Mouse (Mus musculus) lung, postnatal 0 days (tissue): Measurements from ENCODE around the gene Zfp524. TPM values are rescaled to one million over a fixed set of nuclear protein-coding genes. Genes with fewer than 3 reads are reported as not detected.
A peak's percentile ranks its signal among the peaks of the same experiment; 100 is the strongest.

Experiments used
- ATAC-seq: fragments of 200-750 bp; cut with Nextera tagmentation; 2 replicates; pipeline ENCODE4 v1.8.0; 2017; ENCODE audit warnings: moderate library complexity
- DNase-seq: peaks from one replicate; pipeline ENCODE4 v3.0.0-alpha.2; 2016; ENCODE audit warnings: low spot score
- H3K27ac ChIP-seq: fragments of 300-500 bp; sonication (generic); 2 replicates; pipeline ENCODE4 v1.5.1; 2014; ENCODE audit warnings: antibody characterized with exemption, mild to moderate bottlenecking, low read length, mixed read lengths
- H3K27me3 ChIP-seq: fragments of 300-500 bp; sonication (generic); replicated peaks from 2 replicates; pipeline ENCODE4 v1.6.1; 2014; ENCODE audit warnings: low read length, mixed read lengths; ENCODE audit not compliant: insufficient read depth
- H3K36me3 ChIP-seq: fragments of 300-500 bp; sonication (generic); 2 replicates; pipeline ENCODE4 v1.6.1; 2014; ENCODE audit warnings: low read length, mixed read lengths; ENCODE audit not compliant: insufficient read depth
- H3K4me1 ChIP-seq: fragments of 300-500 bp; sonication (generic); 2 replicates; pipeline ENCODE4 v1.6.1; 2014; ENCODE audit warnings: antibody characterized with exemption, low read depth, low read length, mixed read lengths; ENCODE audit not compliant: insufficient read depth
- H3K4me2 ChIP-seq: fragments of 300-500 bp; sonication (generic); replicated peaks from 2 replicates; pipeline ENCODE4 v1.6.1; 2014; ENCODE audit warnings: low read depth, mild to moderate bottlenecking, low read length, moderate library complexity, mixed read lengths
- H3K4me3 ChIP-seq: fragments of 300-500 bp; sonication (generic); 2 replicates; pipeline ENCODE4 v1.5.1; 2014; ENCODE audit warnings: low read depth, low read length
- H3K9ac ChIP-seq: fragments of 300-500 bp; sonication (generic); replicated peaks from 2 replicates; pipeline ENCODE4 v1.6.1; 2014; ENCODE audit warnings: low read depth, mild to moderate bottlenecking
- H3K9me3 ChIP-seq: fragments of 300-500 bp; sonication (generic); 2 replicates; pipeline ENCODE4 v1.6.1; 2016; ENCODE audit warnings: low read length, mixed read lengths
- CTCF ChIP-seq: IDR thresholded peaks from 2 replicates; pipeline ENCODE4 v1.5.1; 2016; ENCODE audit warnings: antibody characterized with exemption, mild to moderate bottlenecking
- EP300 ChIP-seq: IDR thresholded peaks from 2 replicates; pipeline ENCODE4 v1.6.1; 2016; ENCODE audit warnings: antibody characterized with exemption, mild to moderate bottlenecking, control low read depth
- WGBS: fragments of 180-500 bp; shearing (Covaris S2); extraction: QIAGEN DNeasy Blood & Tissue Kit; methylation state at CpG from one replicate; pipeline ENCODE4 v1.1.7; 2014; 5-methylcytosine and 5-hydroxymethylcytosine counted together
- polyA plus RNA-seq: library from polyadenylated mRNA; unstranded; fragments of >200 nt; fragmentation: Nextera tagmentation; extraction: Ambion mirVana; gene quantifications from 2 replicates; pipeline ENCODE4 v1.2.1, GENCODE M21; 2015

The Zfp524 gene
- polyA plus RNA-seq, 1 experiment from 2014 or later, result 22.4 TPM

- Histone ChIP-seq H3K27ac (peak within 1 kb of the TSS; percentile 98), H3K4me1 (0 out of 2 replicates have a peak, but pooled peaks cover 4% of the 10 kb centered on the region), H3K27me3 (no peaks in the 10 kb centered on the region), H3K36me3 (no peaks in the 10 kb centered on the region), H3K4me2 (peak within 1 kb of the TSS; percentile 73), H3K9ac (peak within 1 kb of the TSS; percentile 96), H3K4me3 (peak within 1 kb of the TSS; percentile 84), H3K9me3 (no peaks in the 10 kb centered on the region)
- under 1% methylated on average over 40 of the region's 49 CpGs for WGBS
- ATAC-seq (peak; percentile 88), DNase-seq (peak; percentile 99)
- TF ChIP-seq CTCF, result no peak
- 0 out of 2 replicates have a peak, but pooled peaks have one; percentile 9 for TF ChIP-seq EP300
Measured at GRCm38 (mm10) chr7:5020000-5020681, 5.9 kb downstream of the Zfp524 start, which contains the start of the genes Zfp865 and Ccdc106. Zfp865 (plus strand) TSS chr7:5020376. Ccdc106 (plus strand) TSS chr7:5020553.

GRCm38 (mm10) chr7:5020685-5021084, 6.5 kb downstream of the Zfp524 start:
- TF ChIP-seq CTCF (no peak), EP300 (no peak)
- 0 out of 2 replicates have a peak, but pooled peaks cover 4% of the 10 kb centered on the region for H3K4me1 ChIP-seq
- DNase-seq (no peak), ATAC-seq (peak; percentile 2; the same call in 1 of the 2 replicates)
- peak overlapping the region; percentile 84 for H3K4me3 ChIP-seq
- no peaks in the 10 kb centered on the region for H3K36me3 ChIP-seq
- H3K9me3 ChIP-seq, result no peaks in the 10 kb centered on the region
- H3K27ac ChIP-seq, result peak overlapping the region; percentile 98
- WGBS, result 0% methylated on average over 8 of the region's 15 CpGs
- no peaks in the 10 kb centered on the region for H3K27me3 ChIP-seq
- H3K4me2 ChIP-seq, result peak overlapping the region; percentile 73
- peak overlapping the region; percentile 96 for H3K9ac ChIP-seq

- Histone ChIP-seq H3K4me2 (peak overlapping the region; percentile 73), H3K36me3 (no peaks in the 10 kb centered on the region), H3K4me3 (peak overlapping the region; percentile 84), H3K9me3 (no peaks in the 10 kb centered on the region), H3K27ac (peak overlapping the region; percentile 98), H3K27me3 (no peaks in the 10 kb centered on the region), H3K4me1 (0 out of 2 replicates have a peak, but pooled peaks cover 4% of the 10 kb centered on the region), H3K9ac (peak overlapping the region; percentile 96)
- no peak for TF ChIP-seq CTCF
- no peak for TF ChIP-seq EP300
- WGBS, result 43% methylated on average over 5 of the region's 5 CpGs
- DNase-seq (no peak), ATAC-seq (no peak)
Measured at GRCm38 (mm10) chr7:5021197-5021596, 7.0 kb downstream of the Zfp524 start.

GRCm38 (mm10) chr7:5029543-5029942, 15.3 kb downstream of the Zfp524 start:
- TF ChIP-seq EP300 (no peak), CTCF (no peak)
- DNase-seq (no peak), ATAC-seq (no peak)
- no peak overlapping the region for H3K27ac ChIP-seq
- no peaks in the 10 kb centered on the region for H3K27me3 ChIP-seq
- no peak overlapping the region for H3K9ac ChIP-seq
- H3K4me3 ChIP-seq, result no peak overlapping the region
- peaks cover 25% of the 10 kb centered on the region for H3K9me3 ChIP-seq
- no peak overlapping the region for H3K4me2 ChIP-seq
- H3K36me3 ChIP-seq, result peaks cover 50% of the 10 kb centered on the region
- WGBS, result 95% methylated on average over 22 of the region's 22 CpGs
- no peaks in the 10 kb centered on the region for H3K4me1 ChIP-seq

- no peak for ATAC-seq
- TF ChIP-seq CTCF, result no peak
- no peak for TF ChIP-seq EP300
- 95% methylated on average over 21 of the region's 21 CpGs for WGBS
- no peak for DNase-seq
- H3K9me3 ChIP-seq, result peaks cover 25% of the 10 kb centered on the region
- no peak overlapping the region for H3K9ac ChIP-seq
- H3K4me1 ChIP-seq, result no peaks in the 10 kb centered on the region
- H3K36me3 ChIP-seq, result peaks cover 53% of the 10 kb centered on the region
- no peaks in the 10 kb centered on the region for H3K27me3 ChIP-seq
- H3K4me2 ChIP-seq, result no peak overlapping the region
- no peak overlapping the region for H3K27ac ChIP-seq
- no peak overlapping the region for H3K4me3 ChIP-seq
Measured at GRCm38 (mm10) chr7:5029946-5030345, 15.7 kb downstream of the Zfp524 start.

- H3K4me1 ChIP-seq, result no peaks in the 10 kb centered on the region
- no peak overlapping the region for H3K9ac ChIP-seq
- ATAC-seq, result peak; percentile 7; the same call in 1 of the 2 replicates
- no peak overlapping the region for H3K27ac ChIP-seq
- 90% methylated on average over 62 of the region's 63 CpGs for WGBS
- no peak overlapping the region for H3K4me2 ChIP-seq
- no peak for TF ChIP-seq EP300
- no peak for TF ChIP-seq CTCF
- DNase-seq, result no peak
- H3K9me3 ChIP-seq, result peaks cover 25% of the 10 kb centered on the region
- H3K4me3 ChIP-seq, result no peak overlapping the region
- H3K36me3 ChIP-seq, result peaks cover 53% of the 10 kb centered on the region
- H3K27me3 ChIP-seq, result no peaks in the 10 kb centered on the region
Measured at GRCm38 (mm10) chr7:5030554-5031275, 16.5 kb downstream of the Zfp524 start.
